Mouse (Mus musculus) hindbrain, postnatal 0 days (tissue): ENCODE results near the gene Gm21987. TPM values are rescaled to one million over a fixed set of nuclear protein-coding genes. Genes with fewer than 3 reads are reported as not detected.

Experiments
- ATAC-seq: fragments of 200-750 bp; cut with Nextera tagmentation; 2 replicates; pipeline ENCODE4 v1.8.0; 2017; ENCODE audit warnings: mild to moderate bottlenecking, moderate TSS enrichment, moderate library complexity
- DNase-seq: peaks from one replicate; pipeline ENCODE4 v3.0.0-alpha.2; 2015; ENCODE audit warnings: low spot score
- H3K27ac ChIP-seq: fragments of 300-500 bp; sonication (generic); 2 replicates; pipeline ENCODE4 v1.5.1; 2014; ENCODE audit warnings: mild to moderate bottlenecking
- H3K27me3 ChIP-seq: fragments of 300-500 bp; sonication (generic); 2 replicates; pipeline ENCODE4 v1.6.1; 2014; ENCODE audit warnings: low read length, mixed read lengths; ENCODE audit not compliant: insufficient read depth
- H3K36me3 ChIP-seq: fragments of 300-500 bp; sonication (generic); 2 replicates; pipeline ENCODE4 v1.6.1; 2014; ENCODE audit warnings: low read length, mixed read lengths; ENCODE audit not compliant: insufficient read depth
- H3K4me1 ChIP-seq: fragments of 300-500 bp; sonication (generic); 2 replicates; pipeline ENCODE4 v1.6.1; 2014; ENCODE audit warnings: antibody characterized with exemption, low read length, mixed read lengths; ENCODE audit not compliant: insufficient read depth
- H3K4me2 ChIP-seq: fragments of 300-500 bp; sonication (generic); 2 replicates; pipeline ENCODE4 v1.6.1; 2014; ENCODE audit warnings: low read depth, mild to moderate bottlenecking, low read length, moderate library complexity, mixed read lengths
- H3K4me3 ChIP-seq: fragments of 300-500 bp; sonication (generic); 2 replicates; pipeline ENCODE4 v1.5.1; 2014; ENCODE audit warnings: low read length
- H3K9ac ChIP-seq: fragments of 300-500 bp; sonication (generic); replicated peaks from 2 replicates; pipeline ENCODE4 v1.6.1; 2014; ENCODE audit warnings: mild to moderate bottlenecking, low read length, moderate library complexity, mixed read lengths
- H3K9me3 ChIP-seq: fragments of 300-500 bp; sonication (generic); 2 replicates; pipeline ENCODE4 v1.6.1; 2016; ENCODE audit warnings: low read length, mixed read lengths
- CTCF ChIP-seq: IDR thresholded peaks from 2 replicates; pipeline ENCODE4 v1.5.1; 2016; ENCODE audit warnings: antibody characterized with exemption, control low read depth, low read depth
- WGBS: fragments of 180-500 bp; shearing (Covaris S2); extraction: QIAGEN DNeasy Blood & Tissue Kit; methylation state at CpG from one replicate; pipeline ENCODE4 v1.1.7; 2014; 5-methylcytosine and 5-hydroxymethylcytosine counted together
- polyA plus RNA-seq: library from polyadenylated mRNA; unstranded; fragments of >200 nt; fragmentation: Nextera tagmentation; extraction: Ambion mirVana; gene quantifications from 2 replicates; pipeline ENCODE4 v1.2.1, GENCODE M21; 2015
- total RNA-seq: library from RNA; depleted of rRNA; stranded (reverse); fragments of >200 nt; gene quantifications from 2 replicates; pipeline ENCODE4 v1.2.3, GENCODE M21; 2014

Gene Gm21987
- total and polyA plus RNA-seq, 2 experiments from 2014 or later, result not detected

- DNase-seq, result peak; percentile 35
Observed at GRCm38 (mm10) chr16:38396155-38396554, 49.3 kb downstream of the Gm21987 start.

GRCm38 (mm10) chr16:38398266-38398665 is 51.4 kb downstream of the Gm21987 start:
- ATAC-seq (no peak), DNase-seq (no peak)
- Histone ChIP-seq H3K9ac (no peak overlapping the region), H3K9me3 (no peaks in the 10 kb centered on the region), H3K4me2 (no peak overlapping the region), H3K27ac (no peak overlapping the region), H3K27me3 (no peaks in the 10 kb centered on the region), H3K4me1 (peaks cover 8% of the 10 kb centered on the region), H3K4me3 (no peak overlapping the region), H3K36me3 (no peaks in the 10 kb centered on the region)
- WGBS, result 93% methylated on average over 6 of the region's 6 CpGs
- TF ChIP-seq CTCF, result no peak

More at GRCm38 (mm10) chr16:38396155-38396554, 49.3 kb downstream of the Gm21987 start:
- Histone ChIP-seq H3K36me3 (no peaks in the 10 kb centered on the region), H3K27me3 (no peaks in the 10 kb centered on the region), H3K9me3 (no peaks in the 10 kb centered on the region), H3K9ac (no peak overlapping the region), H3K4me3 (no peak overlapping the region), H3K4me2 (no peak overlapping the region), H3K4me1 (peaks cover 8% of the 10 kb centered on the region), H3K27ac (no peak overlapping the region)
- ATAC-seq, result no peak
- no peak for TF ChIP-seq CTCF
- 55% methylated on average over 13 of the region's 13 CpGs for WGBS

- 58% methylated on average over 3 of the region's 3 CpGs for WGBS
- Histone ChIP-seq H3K27me3 (no peaks in the 10 kb centered on the region), H3K9me3 (no peaks in the 10 kb centered on the region), H3K36me3 (no peaks in the 10 kb centered on the region), H3K27ac (peak overlapping the region; percentile 81; the same call in 1 of the 2 replicates), H3K9ac (no peak overlapping the region), H3K4me1 (peaks cover 8% of the 10 kb centered on the region), H3K4me2 (peak overlapping the region; percentile 59), H3K4me3 (no peak overlapping the region)
- peak; percentile 16; the same call in 1 of the 2 replicates for ATAC-seq
- TF ChIP-seq CTCF, result no peak
- DNase-seq, result no peak
Observed at GRCm38 (mm10) chr16:38399076-38399475, 52.2 kb downstream of the Gm21987 start.

- H3K27ac ChIP-seq, result peak overlapping the region; percentile 81
- peaks cover 8% of the 10 kb centered on the region for H3K4me1 ChIP-seq
- no peaks in the 10 kb centered on the region for H3K9me3 ChIP-seq
- DNase-seq, result peak; percentile 81
- WGBS, result 7% methylated on average over 17 of the region's 17 CpGs
- H3K4me3 ChIP-seq, result peak overlapping the region; percentile 24
- H3K4me2 ChIP-seq, result peak overlapping the region; percentile 59
- no peaks in the 10 kb centered on the region for H3K36me3 ChIP-seq
- peak; percentile 94 for ATAC-seq
- H3K27me3 ChIP-seq, result no peaks in the 10 kb centered on the region
- H3K9ac ChIP-seq, result peak overlapping the region; percentile 25; the same call in 1 of the 2 replicates
- TF ChIP-seq CTCF, result no peak
Observed at GRCm38 (mm10) chr16:38399531-38400231, 52.8 kb downstream of the Gm21987 start.

- Histone ChIP-seq H3K36me3 (no peaks in the 10 kb centered on the region), H3K27ac (peak overlapping the region; percentile 81), H3K27me3 (no peaks in the 10 kb centered on the region), H3K4me2 (peak overlapping the region; percentile 59), H3K4me3 (peak overlapping the region; percentile 24), H3K4me1 (peaks cover 8% of the 10 kb centered on the region), H3K9ac (peak overlapping the region; percentile 25; the same call in 1 of the 2 replicates), H3K9me3 (no peaks in the 10 kb centered on the region)
- ATAC-seq, result peak; percentile 15; the same call in 1 of the 2 replicates
- TF ChIP-seq CTCF, result no peak
- WGBS, result 75% methylated on average over 9 of the region's 9 CpGs
- DNase-seq, result no peak
Observed at GRCm38 (mm10) chr16:38400311-38400960, 53.6 kb downstream of the Gm21987 start.

GRCm38 (mm10) chr16:38401468-38401867 is 54.6 kb downstream of the Gm21987 start:
- Histone ChIP-seq H3K36me3 (no peaks in the 10 kb centered on the region), H3K4me1 (peaks cover 8% of the 10 kb centered on the region), H3K27ac (no peak overlapping the region), H3K9me3 (no peaks in the 10 kb centered on the region), H3K9ac (no peak overlapping the region), H3K4me3 (no peak overlapping the region), H3K4me2 (no peak overlapping the region), H3K27me3 (no peaks in the 10 kb centered on the region)
- ATAC-seq (no peak), DNase-seq (no peak)
- 82% methylated on average over 6 of the region's 6 CpGs for WGBS
- no peak for TF ChIP-seq CTCF
